Mouse (Mus musculus) limb, embryonic 13.5 days (tissue): ENCODE data around the gene Gtdc1. TPM values are rescaled to one million over a fixed set of nuclear protein-coding genes. Genes with fewer than 3 reads are reported as not detected.

ENCODE experiments used
- ATAC-seq: fragments of 200-750 bp; cut with Nextera tagmentation; 2 replicates; pipeline ENCODE4 v1.8.0; 2017; ENCODE audit warnings: low read depth, moderate number of reproducible peaks, moderate TSS enrichment; ENCODE audit not compliant: low FRiP score
- H3K27ac ChIP-seq: fragments of 300-500 bp; sonication (generic); 2 replicates; pipeline ENCODE4 v1.5.1; 2015; ENCODE audit warnings: inconsistent platforms, mild to moderate bottlenecking, moderate library complexity
- H3K27me3 ChIP-seq: fragments of 300-500 bp; sonication (generic); 2 replicates; pipeline ENCODE4 v1.6.1; 2015; ENCODE audit warnings: mild to moderate bottlenecking, inconsistent platforms
- H3K36me3 ChIP-seq: fragments of 300-500 bp; sonication (generic); 2 replicates; pipeline ENCODE4 v1.6.1; 2015; ENCODE audit warnings: inconsistent platforms, mild to moderate bottlenecking, moderate library complexity
- H3K4me1 ChIP-seq: fragments of 300-500 bp; sonication (generic); 2 replicates; pipeline ENCODE4 v1.6.1; 2015; ENCODE audit warnings: inconsistent platforms
- H3K4me2 ChIP-seq: fragments of 300-500 bp; sonication (generic); replicated peaks from 2 replicates; pipeline ENCODE4 v1.6.1; 2015; ENCODE audit warnings: inconsistent platforms, mild to moderate bottlenecking, moderate library complexity
- H3K4me3 ChIP-seq: fragments of 300-500 bp; sonication (generic); 2 replicates; pipeline ENCODE4 v1.5.1; 2015; ENCODE audit warnings: moderate library complexity, mild to moderate bottlenecking, inconsistent platforms
- H3K9ac ChIP-seq: fragments of 300-500 bp; sonication (generic); 2 replicates; pipeline ENCODE4 v1.6.1; 2015; ENCODE audit warnings: mild to moderate bottlenecking, inconsistent platforms
- H3K9me3 ChIP-seq: fragments of 300-500 bp; sonication (generic); 2 replicates; pipeline ENCODE4 v1.6.1; 2016; ENCODE audit warnings: inconsistent platforms
- WGBS: fragments of 180-500 bp; shearing (Covaris S2); methylation state at CpG from one replicate; pipeline ENCODE4 v1.1.7; 2015; 5-methylcytosine and 5-hydroxymethylcytosine counted together
- polyA plus RNA-seq: library from polyadenylated mRNA; unstranded; fragments of >200 nt; fragmentation: Nextera tagmentation; extraction: Ambion mirVana; gene quantifications from 2 replicates; pipeline ENCODE4 v1.2.1, GENCODE M21; 2015

Gene Gtdc1
- polyA plus RNA-seq, 1 experiment from 2014 or later = 18.4 TPM

DNA sequence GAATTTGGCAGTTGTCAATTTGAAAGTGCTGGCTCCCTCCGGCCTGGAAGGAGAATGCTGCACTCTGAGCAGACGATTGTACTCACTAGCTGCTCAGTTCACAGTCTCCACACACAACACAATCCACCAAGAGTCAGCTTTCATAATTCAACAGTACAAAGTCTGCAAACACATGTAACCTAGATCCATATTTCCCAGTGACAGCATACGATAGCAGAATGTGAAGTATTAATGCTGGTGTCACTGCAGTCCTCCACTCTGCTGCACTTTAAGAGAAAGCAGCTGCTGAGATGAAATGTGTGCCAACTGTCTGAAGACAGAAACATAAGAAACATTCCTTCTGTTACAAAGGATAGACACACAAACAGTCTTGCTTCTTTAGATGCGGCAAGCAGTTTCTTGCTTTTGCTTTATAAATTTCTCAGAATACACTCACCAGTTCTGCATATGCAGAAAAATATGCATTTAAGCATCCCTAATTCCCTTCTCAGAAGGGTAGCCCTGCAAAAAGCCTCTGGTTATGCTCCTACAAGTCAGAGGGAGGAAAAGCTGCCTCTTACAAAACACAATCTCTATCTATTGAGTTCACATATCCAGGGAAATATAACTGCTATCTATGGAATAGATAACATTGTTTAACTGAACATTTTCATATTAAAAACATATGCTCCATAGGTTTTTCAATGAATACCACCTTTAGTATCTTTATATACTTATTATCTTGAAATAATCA, 221.4 kb downstream of the Gtdc1 start:
- Histone ChIP-seq H3K27ac (no peak overlapping the region), H3K9me3 (no peaks in the 10 kb centered on the region), H3K4me2 (no peak overlapping the region), H3K4me3 (no peak overlapping the region), H3K9ac (no peak overlapping the region), H3K27me3 (no peaks in the 10 kb centered on the region), H3K4me1 (no peaks in the 10 kb centered on the region), H3K36me3 (no peaks in the 10 kb centered on the region)
- 73% methylated on average over 4 of the region's 4 CpGs for WGBS
- ATAC-seq = no peak

DNA sequence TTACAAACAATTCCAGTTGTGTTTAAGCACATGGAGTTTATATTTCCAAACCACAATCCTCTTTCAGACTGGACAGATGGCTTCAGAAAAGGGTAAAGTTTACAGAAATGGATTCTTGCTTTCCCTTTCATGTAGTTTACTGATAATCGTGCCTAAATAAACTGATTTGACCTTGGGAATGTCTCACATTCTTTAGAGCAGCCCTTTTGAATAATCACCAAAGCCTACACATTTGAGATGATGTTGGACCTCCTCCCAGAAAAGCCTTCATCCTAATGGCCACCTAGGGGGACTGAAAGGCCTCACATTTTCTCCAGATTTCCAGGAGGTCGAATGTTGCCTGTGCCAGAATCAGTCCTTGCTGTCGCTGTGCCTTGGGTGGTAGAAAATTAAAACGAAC, 227.2 kb downstream of the Gtdc1 start:
- Histone ChIP-seq H3K4me1 (no peaks in the 10 kb centered on the region), H3K4me3 (no peak overlapping the region), H3K27me3 (no peaks in the 10 kb centered on the region), H3K36me3 (no peaks in the 10 kb centered on the region), H3K27ac (no peak overlapping the region), H3K4me2 (no peak overlapping the region), H3K9ac (no peak overlapping the region), H3K9me3 (no peaks in the 10 kb centered on the region)
- no peak for ATAC-seq
- WGBS = 62% methylated on average over 4 of the region's 4 CpGs

DNA sequence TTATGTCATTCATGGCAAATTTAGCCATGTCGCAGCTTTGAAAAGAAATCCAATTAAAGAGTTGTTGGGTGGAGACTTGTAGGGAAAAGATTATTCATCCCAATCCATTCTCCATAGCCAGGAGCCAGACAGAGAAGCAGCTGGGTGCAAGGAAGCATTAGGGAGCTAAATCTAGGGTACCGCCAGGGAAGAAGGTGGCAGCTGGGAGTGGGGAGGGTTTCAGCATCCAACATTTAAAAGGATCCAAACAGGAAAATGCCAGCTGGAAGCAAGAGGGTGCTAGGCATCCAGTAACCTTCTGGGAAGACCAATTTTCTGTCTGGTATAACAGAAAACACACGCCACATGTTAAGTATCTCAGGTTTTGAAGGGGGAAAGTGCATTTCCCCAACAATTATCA, 231.0 kb downstream of the Gtdc1 start:
- 73% methylated on average over 3 of the region's 3 CpGs for WGBS
- ATAC-seq = no peak
- no peak overlapping the region for H3K4me2 ChIP-seq

DNA sequence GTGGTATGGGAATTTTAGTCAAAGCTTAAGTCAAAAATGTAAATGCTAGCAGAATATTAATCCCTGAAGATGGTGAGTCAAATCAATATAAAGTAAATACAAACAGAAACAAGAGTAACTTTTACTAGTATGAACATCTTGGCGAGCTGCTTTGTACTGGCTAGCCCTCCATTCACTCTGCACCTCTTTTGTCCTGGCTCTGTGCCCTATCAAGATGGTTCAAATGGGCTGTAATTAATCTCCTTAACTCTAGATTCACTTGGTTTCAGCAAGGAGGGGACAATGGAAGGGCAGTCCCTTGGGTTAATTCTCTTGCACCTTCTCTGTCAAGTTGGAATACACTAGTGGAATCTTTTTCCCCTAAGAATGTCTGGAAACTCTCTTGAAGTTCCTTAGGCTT, 233.6 kb downstream of the Gtdc1 start:
- Histone ChIP-seq H3K36me3 (no peaks in the 10 kb centered on the region), H3K27ac (no peak overlapping the region), H3K27me3 (no peaks in the 10 kb centered on the region), H3K4me3 (no peak overlapping the region), H3K9ac (no peak overlapping the region), H3K4me2 (no peak overlapping the region), H3K4me1 (no peaks in the 10 kb centered on the region), H3K9me3 (no peaks in the 10 kb centered on the region)
- no peak for ATAC-seq
- 77% methylated on average over 1 of the region's 1 CpGs for WGBS

More for the DNA sequence above, 231.0 kb downstream of the Gtdc1 start:
- Histone ChIP-seq H3K9me3 (no peaks in the 10 kb centered on the region), H3K4me3 (no peak overlapping the region), H3K4me1 (no peaks in the 10 kb centered on the region), H3K27ac (no peak overlapping the region), H3K27me3 (no peaks in the 10 kb centered on the region), H3K36me3 (no peaks in the 10 kb centered on the region), H3K9ac (no peak overlapping the region)

DNA sequence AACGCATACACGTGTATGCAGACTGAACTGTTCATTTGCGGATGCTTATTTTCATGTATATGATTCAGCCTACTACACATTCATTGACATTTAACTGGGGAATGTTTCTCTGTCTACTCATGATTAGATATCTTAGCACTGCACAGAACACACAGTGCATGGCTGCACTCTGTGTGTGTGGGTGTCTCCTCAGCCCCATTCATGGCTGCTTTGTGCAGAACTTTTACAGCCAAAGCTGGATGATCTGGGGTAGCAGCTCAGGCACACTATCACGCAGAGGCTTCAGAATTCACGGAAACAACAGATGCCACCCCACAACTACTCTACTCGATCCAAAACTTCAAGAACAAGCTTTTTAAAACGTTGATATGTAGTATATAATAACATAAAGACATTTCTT, 263.4 kb downstream of the Gtdc1 start:
- H3K27ac ChIP-seq = no peak overlapping the region
- H3K9me3 ChIP-seq = no peaks in the 10 kb centered on the region
- H3K36me3 ChIP-seq = no peaks in the 10 kb centered on the region
- H3K27me3 ChIP-seq = no peaks in the 10 kb centered on the region
- H3K9ac ChIP-seq = no peak overlapping the region
- H3K4me1 ChIP-seq = peaks cover under 1% of the 10 kb centered on the region; the same call in 1 of the 2 replicates
- H3K4me3 ChIP-seq = no peak overlapping the region
- ATAC-seq = no peak
- whole genome bisulfite sequencing = 90% methylated on average over 7 of the region's 7 CpGs
- H3K4me2 ChIP-seq = no peak overlapping the region

DNA sequence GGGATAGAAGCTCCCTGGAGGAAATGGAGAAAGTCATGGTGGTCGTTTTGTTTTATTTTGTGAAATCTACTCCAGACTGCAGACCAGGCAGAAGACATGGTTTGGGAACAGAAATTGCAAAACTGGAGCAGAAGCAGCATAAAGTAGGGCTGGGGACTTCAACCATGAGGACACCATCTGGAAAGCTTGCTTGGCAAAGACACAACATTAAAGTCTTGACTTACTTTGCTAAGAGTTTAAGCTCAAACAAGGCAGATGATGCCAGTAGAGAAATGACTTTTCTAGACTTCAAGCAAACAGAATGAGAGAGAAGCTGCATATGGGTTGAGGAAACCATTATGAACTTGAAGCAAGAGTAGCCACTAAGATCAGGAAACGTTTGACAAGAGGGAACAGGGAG, 267.6 kb downstream of the Gtdc1 start:
- Histone ChIP-seq H3K9me3 (no peaks in the 10 kb centered on the region), H3K4me1 (peaks cover 6% of the 10 kb centered on the region; the same call in 1 of the 2 replicates), H3K4me3 (no peak overlapping the region), H3K4me2 (no peak overlapping the region), H3K9ac (no peak overlapping the region), H3K27ac (no peak overlapping the region), H3K36me3 (no peaks in the 10 kb centered on the region), H3K27me3 (no peaks in the 10 kb centered on the region)
- no peak for ATAC-seq
- 67% methylated on average over 2 of the region's 2 CpGs for WGBS

DNA sequence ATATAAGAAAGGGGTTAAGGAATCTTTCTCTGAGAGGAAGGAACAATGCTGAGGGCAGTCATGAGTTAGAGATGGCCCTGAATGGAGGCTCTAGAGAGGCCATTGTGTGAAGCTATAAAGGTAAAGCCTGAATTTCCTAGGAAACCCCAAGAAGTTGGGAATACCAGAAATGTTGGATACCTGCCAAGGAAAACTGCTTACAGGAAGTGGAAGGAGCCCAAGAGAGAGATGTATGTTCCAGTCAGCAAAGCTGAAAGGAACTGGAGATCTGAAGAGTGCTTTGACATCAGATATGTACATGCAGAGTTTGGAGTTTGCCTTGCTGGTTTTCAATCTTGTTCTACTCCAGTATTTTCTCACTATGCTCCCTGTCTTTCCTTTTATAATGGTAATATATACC, 268.4 kb downstream of the Gtdc1 start:
- no peak overlapping the region for H3K27ac ChIP-seq
- H3K4me2 ChIP-seq = no peak overlapping the region
- H3K9me3 ChIP-seq = no peaks in the 10 kb centered on the region
- no peaks in the 10 kb centered on the region for H3K27me3 ChIP-seq
- H3K36me3 ChIP-seq = no peaks in the 10 kb centered on the region
- ATAC-seq = no peak; the same call in 1 of the 2 replicates
- H3K9ac ChIP-seq = no peak overlapping the region
- H3K4me3 ChIP-seq = no peak overlapping the region
- H3K4me1 ChIP-seq = peaks cover 14% of the 10 kb centered on the region

DNA sequence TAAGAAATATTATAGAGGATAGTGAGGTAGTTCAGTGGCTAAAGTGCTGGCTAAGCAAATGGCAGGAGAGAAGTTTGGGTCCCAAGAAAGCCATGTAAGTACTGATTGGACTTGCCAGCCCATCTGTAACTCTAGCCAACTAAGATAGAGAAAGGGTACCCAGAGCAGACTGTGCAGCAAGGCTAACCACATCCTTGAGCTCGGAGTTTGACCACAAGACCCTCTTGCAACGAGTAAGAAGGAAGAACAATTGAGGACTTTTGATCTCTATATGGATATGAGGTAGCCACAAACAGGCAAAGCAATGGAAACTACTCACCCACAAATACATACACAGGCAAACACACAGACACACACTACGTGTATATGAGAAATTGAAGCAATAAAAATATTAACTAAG, 278.9 kb downstream of the Gtdc1 start:
- Histone ChIP-seq H3K4me2 (no peak overlapping the region), H3K4me3 (no peak overlapping the region), H3K36me3 (no peaks in the 10 kb centered on the region), H3K9me3 (no peaks in the 10 kb centered on the region), H3K27me3 (no peaks in the 10 kb centered on the region), H3K27ac (no peak overlapping the region), H3K9ac (no peak overlapping the region), H3K4me1 (no peaks in the 10 kb centered on the region)
- 79% methylated on average over 3 of the region's 3 CpGs for WGBS
- no peak for ATAC-seq

DNA sequence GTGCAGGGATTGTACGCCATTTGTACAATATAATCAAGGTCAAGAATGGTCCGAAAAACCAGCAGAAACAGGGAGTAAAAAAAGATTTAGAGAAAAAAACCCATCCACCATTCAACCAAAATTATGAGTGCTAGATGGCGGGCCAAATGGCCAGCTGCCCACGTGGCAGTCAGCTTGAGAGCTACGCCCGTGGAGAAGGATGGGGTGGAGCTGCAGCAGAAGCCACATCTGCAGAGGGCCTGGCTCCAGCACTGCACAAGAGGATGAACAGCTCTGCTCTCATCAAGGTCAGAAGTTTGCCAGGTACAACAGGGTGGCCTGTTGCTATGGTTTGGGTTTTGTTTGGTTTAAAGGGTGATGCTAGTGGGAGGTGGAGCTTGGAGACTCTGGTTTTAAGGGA, 281.1 kb downstream of the Gtdc1 start:
- no peak overlapping the region for H3K4me2 ChIP-seq
- H3K36me3 ChIP-seq = no peaks in the 10 kb centered on the region
- H3K27me3 ChIP-seq = no peaks in the 10 kb centered on the region
- no peak for ATAC-seq
- WGBS = 75% methylated on average over 6 of the region's 6 CpGs
- no peaks in the 10 kb centered on the region for H3K4me1 ChIP-seq
- no peak overlapping the region for H3K27ac ChIP-seq
- no peak overlapping the region for H3K4me3 ChIP-seq
- no peaks in the 10 kb centered on the region for H3K9me3 ChIP-seq
- H3K9ac ChIP-seq = no peak overlapping the region

DNA sequence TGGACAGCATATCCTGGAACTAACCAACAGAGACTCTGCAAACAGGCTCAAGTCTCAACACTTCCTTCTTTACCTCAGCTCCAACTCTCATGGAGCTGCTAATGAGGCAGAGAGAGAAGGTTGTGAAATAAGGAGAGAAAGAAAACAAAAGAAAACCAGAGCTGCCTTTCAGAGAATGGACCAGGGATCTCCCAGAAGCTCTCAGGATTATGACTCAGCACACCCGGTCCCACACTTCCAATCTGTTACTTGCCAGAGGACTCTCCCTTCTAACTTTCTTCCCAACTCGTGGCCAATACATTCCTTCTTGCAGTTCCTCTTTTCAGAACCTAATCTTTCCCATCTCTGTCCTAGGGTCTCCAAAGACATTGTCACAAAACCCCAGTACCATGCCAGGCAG, 288.1 kb downstream of the Gtdc1 start:
- Histone ChIP-seq H3K4me2 (no peak overlapping the region), H3K4me1 (no peaks in the 10 kb centered on the region)

DNA sequence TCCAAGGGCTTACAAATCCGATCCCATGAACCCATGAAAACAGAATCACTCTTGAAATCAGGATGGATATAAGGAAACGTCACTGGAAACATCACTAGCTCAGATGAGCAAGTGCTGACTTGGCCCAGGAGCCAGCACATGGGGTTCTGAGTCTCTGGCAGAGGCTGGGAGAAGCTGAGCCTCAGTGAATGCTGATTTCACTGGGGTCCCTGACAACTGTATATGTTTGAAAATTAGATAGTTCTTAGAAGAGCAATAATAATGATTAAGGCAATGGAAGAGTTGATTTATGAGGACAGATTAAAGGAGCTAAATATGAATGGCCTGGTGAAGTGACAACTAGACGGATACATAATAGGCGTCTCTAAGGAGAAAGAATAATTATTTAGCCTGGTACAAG, 289.3 kb downstream of the Gtdc1 start:
- WGBS = 79% methylated on average over 4 of the region's 4 CpGs
- Histone ChIP-seq H3K27me3 (no peaks in the 10 kb centered on the region), H3K9ac (no peak overlapping the region)

More for the DNA sequence above, 288.1 kb downstream of the Gtdc1 start:
- Histone ChIP-seq H3K9ac (no peak overlapping the region), H3K27me3 (no peaks in the 10 kb centered on the region), H3K36me3 (no peaks in the 10 kb centered on the region), H3K9me3 (no peaks in the 10 kb centered on the region), H3K4me3 (no peak overlapping the region), H3K27ac (no peak overlapping the region)
- ATAC-seq = no peak
- WGBS = 47% methylated on average over 2 of the region's 2 CpGs

DNA sequence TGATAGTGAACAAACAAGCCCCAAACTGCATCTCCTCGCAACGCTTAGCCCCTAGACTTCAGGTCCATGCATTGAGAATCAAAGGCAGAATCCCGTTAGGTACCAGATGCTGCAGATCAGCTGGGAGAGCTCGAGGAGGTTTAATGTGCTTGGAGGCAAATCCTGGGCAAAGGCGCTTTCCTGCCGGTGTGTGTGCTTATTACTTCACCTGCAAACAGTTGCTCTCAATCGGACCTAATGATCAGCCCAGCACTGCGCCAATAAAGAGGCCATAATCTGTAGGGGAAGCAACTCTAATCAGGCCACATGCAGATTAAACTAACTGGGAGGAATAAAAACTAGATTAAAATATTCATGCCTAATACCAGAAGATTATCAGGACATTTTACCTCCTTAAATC, 293.5 kb downstream of the Gtdc1 start:
- Histone ChIP-seq H3K27ac (no peak overlapping the region), H3K27me3 (no peaks in the 10 kb centered on the region), H3K9ac (no peak overlapping the region), H3K36me3 (no peaks in the 10 kb centered on the region), H3K9me3 (no peaks in the 10 kb centered on the region), H3K4me1 (no peaks in the 10 kb centered on the region), H3K4me3 (no peak overlapping the region), H3K4me2 (no peak overlapping the region)
- ATAC-seq = no peak
- WGBS = 26% methylated on average over 8 of the region's 8 CpGs

More for the DNA sequence above, 289.3 kb downstream of the Gtdc1 start:
- Histone ChIP-seq H3K4me1 (no peaks in the 10 kb centered on the region), H3K4me2 (no peak overlapping the region), H3K36me3 (no peaks in the 10 kb centered on the region), H3K4me3 (no peak overlapping the region), H3K9me3 (no peaks in the 10 kb centered on the region), H3K27ac (no peak overlapping the region)
- ATAC-seq = no peak

DNA sequence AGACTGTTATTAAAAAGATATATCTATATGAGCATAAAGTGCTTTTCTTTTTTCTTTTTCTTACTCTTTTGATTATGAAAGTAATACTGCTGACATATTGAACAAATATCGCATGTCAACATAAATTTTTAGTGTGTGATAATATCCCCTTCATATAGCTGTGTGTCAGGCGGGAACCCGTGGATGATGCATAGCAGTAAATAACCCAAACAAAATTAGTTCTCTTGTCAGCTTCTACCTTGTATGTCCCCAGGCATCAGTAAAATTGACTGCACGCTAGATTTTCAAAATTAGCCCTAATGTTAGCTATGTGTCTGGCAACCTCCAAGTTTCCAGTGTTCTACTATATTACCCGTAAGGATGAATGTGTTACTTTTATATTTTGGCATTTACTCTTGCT, 294.4 kb downstream of the Gtdc1 start:
- no peak overlapping the region for H3K4me2 ChIP-seq
- no peaks in the 10 kb centered on the region for H3K36me3 ChIP-seq
- H3K9ac ChIP-seq = no peak overlapping the region
- WGBS = 52% methylated on average over 5 of the region's 5 CpGs
- ATAC-seq = no peak
- no peaks in the 10 kb centered on the region for H3K27me3 ChIP-seq
- no peaks in the 10 kb centered on the region for H3K9me3 ChIP-seq
- H3K4me1 ChIP-seq = no peaks in the 10 kb centered on the region
- no peak overlapping the region for H3K27ac ChIP-seq
- H3K4me3 ChIP-seq = no peak overlapping the region
